Mouse (Mus musculus) bone marrow macrophage, adult 2 months (primary cell): ENCODE results near the gene Il21.

Experiments
- CTCF ChIP-seq: IDR thresholded peaks from 2 replicates; pipeline ENCODE4 v1.5.1; 2012; ENCODE audit warnings: low read depth, mild to moderate bottlenecking, low read length, moderate library complexity
- POLR2A ChIP-seq: IDR thresholded peaks from 2 replicates; pipeline ENCODE4 v1.6.1; 2012; ENCODE audit warnings: mild to moderate bottlenecking, low read depth, low read length, borderline replicate concordance

DNA sequence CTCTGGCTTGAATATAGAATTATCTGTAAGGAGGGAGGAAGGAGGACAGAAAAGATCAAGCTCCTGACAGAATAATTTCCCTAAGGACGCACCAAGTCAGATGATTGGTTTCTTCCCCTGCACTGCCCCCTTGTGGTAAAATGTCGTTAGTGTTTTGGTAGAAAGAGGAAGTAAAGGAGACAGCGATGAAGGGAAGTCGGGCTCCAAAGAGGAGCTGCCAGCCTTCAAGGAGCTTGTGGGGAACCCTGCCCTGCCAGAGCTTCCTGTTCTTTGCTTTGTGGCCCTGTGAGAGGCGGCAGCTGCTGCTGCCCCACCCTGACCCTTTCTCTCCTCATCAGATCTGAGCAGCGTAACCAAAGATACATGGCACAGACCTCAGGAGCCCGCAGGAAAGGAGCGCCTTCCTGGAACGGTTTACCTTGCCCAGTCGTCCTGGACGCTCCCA, 28.4 kb downstream of the Il21 start:
- TF ChIP-seq CTCF (no peak), POLR2A (no peak)
